Mouse (Mus musculus) ES-CJ7 (cell line): ENCODE data around the gene Scarf1.
A peak's percentile ranks its signal among the peaks of the same experiment; 100 is the strongest.

Source experiments
- DNase-seq: peaks from one replicate; pipeline ENCODE4 v3.0.0; 2011; ENCODE audit warnings: low read depth, low spot score

Gene Scarf1

GRCm38 (mm10) chr11:75537491-75538183 is 24.3 kb downstream of the Scarf1 start:
- DNase-seq, result no peak

DNA sequence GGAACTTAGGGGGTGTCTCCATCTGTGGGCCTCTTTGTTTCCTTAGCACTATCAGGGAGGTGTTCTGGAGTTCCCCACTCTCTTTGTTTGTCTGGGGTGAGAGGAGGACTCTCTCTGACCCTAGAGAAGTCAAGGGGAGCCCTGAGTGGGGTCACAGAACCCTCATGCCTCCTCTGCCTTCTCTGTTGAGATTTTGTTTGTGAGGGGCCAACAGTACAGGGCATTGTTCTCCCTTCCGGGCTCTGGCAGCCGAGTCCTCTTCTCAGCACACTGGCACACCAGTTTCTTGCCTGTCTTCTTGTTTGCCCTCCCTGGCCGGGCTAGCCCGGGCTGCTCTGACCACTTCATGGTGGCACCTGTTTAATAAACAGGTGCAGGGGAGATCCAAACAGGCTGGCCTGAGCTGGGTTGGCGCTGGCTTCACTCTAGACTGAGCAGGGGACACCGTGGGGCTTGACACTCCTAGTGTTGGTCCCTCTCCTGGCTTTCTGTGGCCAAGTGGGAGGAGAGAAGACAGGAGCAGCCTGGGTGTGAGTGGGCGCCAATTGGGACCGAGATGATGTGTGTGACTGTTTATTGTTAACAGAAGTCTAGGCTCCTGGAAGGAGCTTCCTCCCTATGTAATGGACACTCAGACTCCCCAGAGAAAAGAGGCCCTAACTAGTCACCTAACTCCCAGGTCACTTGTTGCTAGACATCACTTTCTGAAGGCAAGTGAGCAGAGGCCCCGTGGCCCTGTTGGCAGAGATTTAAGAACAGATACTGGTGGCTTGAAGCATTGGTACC is 25.0 kb downstream of the Scarf1 start:
- no peak for DNase-seq

- no peak for DNase-seq
Observed at GRCm38 (mm10) chr11:75538970-75539299, 25.6 kb downstream of the Scarf1 start.

DNA sequence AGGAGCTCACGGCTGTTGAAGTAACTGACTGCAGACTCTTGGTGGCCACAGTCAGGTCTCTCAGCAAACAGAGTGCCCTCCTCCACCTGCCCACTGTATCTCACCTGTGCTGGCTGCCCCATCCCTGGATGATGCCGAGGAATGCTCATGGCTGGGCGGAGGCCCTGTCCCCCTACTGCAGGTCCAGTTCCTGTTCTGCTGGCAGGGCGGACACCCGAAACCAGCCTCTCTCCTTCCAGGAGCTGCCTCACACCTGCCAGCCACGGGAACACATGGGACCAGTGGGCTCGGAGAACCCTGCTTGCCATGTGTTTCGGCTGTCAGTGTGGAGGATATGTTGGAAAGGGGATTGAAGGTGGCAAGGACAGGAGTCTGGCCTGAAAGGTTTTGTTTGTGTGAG is 26.9 kb downstream of the Scarf1 start:
- no peak for DNase-seq

GRCm38 (mm10) chr11:75540710-75541581 is 27.6 kb downstream of the Scarf1 start:
- no peak for DNase-seq

GRCm38 (mm10) chr11:75544713-75545112 is 31.4 kb downstream of the Scarf1 start:
- no peak for DNase-seq

DNA sequence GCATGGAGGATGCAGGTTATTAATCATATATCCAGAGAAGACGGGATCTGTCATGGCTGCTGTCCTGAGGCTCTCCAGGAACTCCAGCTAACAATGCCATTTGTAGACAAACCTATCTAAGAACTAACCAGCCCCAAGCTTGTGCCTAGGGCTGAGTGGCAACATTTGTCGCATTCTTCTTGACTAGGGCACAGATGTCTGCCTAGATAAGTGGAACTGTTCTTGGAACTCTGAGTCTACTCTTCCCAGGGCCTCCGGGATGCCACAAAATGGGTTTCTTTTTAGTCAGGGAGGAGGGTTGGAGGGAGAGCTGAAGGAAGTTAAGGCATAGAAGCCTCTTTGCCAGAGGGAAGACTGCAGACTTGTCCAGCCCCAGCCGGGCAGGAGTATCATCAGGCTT is 32.7 kb downstream of the Scarf1 start:
- DNase-seq, result no peak

- DNase-seq, result no peak
Observed at GRCm38 (mm10) chr11:75549658-75550111, 36.3 kb downstream of the Scarf1 start.

GRCm38 (mm10) chr11:75550200-75550946 is 37.0 kb downstream of the Scarf1 start:
- no peak for DNase-seq

DNA sequence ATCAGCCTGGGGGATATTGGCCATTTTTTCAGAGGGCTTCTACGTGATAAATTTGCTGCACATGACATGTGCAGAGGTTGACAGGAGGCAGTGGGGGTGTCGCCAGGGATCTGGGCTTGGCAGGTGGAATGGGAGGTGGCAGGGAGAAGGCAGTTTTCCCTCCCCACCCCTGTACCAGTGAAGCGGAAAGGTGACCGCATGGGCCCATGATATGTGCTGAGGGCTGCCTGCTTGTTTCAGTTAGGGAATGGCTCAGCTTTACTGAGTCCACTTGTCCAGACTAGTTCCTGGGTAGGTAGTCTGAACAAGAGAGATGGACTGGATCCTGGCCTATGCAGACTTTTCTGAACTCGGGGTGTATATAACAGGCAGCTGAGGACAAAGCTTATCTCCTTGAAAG is 38.0 kb downstream of the Scarf1 start:
- no peak for DNase-seq

DNA sequence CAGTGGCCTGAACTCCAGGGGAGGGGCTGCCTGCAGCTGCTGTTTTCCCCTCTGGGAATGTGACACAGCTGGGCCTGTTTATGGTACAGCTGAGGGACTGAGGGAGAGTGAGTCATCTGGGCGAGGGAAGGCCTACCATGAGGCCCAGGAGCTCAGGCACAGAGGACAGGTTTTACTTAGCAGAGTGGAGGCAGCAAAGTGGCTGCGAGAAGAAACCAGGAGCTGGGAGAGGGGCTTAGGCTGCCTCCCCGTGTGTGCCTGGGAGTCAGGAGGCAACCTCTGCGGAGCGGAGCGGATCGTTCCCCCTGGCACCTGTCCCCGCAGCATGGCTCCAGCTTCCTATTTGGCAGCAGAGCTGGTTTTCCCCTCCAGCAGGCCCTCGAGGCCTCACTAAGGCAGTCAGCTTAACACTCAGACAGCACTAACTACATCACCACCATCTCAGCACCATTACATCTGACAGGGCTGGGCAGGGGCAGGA is 38.7 kb downstream of the Scarf1 start:
- no peak for DNase-seq

GRCm38 (mm10) chr11:75552906-75553482 is 39.7 kb downstream of the Scarf1 start:
- no peak for DNase-seq

DNA sequence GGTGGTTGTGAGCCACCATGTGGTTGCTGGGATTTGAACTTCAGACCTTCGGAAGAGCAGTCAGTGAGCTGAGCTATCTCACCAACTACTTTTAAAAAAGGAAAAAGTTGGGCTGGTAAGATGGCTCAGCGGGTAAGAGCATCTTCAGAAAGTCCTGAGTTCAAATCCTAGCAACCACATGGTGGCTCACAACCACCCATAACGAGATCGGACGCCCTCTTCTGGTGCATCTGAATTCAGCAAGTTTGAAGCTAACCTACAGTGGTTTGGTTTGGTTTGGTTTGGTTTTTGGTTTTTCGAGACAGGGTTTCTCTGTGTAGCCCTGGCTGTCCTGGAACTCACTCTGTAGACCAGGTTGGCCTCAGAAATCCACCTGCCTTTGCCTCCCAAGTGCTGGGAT is 42.7 kb downstream of the Scarf1 start:
- peak; percentile 57 for DNase-seq

- DNase-seq, result peak; percentile 65
Observed at GRCm38 (mm10) chr11:75557142-75557541, 43.8 kb downstream of the Scarf1 start.

DNA sequence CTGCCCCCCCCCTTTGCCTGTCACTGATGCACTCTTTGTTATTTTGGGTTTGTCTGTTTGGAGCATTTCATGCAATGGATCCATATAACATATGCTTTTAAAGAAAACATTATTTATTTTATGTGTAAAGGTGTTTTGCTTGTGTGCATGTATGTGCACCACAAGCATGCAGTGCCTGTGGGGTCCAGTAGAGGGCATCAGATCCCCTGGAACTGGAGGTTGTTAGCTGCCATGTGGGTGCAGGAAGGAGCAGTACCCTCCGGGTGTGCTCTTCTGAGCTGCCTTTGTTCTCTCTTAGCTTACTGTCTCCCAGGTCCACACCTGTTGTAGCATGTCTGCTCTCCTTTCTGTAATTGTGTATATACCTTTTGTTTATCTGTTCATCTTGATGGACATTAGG is 44.8 kb downstream of the Scarf1 start:
- DNase-seq, result peak; percentile 87

DNA sequence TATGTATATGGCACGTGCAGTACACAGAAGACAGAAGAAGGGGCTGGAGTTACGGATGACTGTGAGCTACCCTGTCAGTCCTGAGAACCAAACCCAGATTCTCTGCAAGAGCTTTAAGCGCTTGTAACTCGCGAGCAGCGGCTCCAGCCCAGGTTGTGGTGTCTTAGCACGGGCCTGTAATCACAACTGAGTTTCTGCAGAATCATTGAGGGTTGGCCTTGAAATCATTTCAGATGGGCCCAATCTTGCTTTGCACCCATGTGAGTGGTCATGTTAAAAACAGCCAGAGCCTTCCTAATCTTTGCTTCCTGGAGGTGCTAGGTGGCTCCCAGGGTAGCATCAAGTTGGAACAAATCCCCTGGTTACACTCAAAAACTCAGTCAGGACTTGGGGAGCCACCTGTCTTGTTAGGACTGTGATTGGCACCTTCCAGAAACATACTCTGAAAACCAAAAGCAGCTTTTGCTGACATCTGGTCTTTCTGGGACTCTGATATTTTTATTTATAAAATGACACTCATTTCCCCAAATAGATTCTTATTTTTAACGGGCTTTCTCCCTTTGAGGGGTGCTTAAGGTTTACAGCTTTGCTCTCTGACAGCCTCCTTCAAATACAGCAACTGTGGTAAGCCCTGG is 46.6 kb downstream of the Scarf1 start:
- no peak for DNase-seq

DNA sequence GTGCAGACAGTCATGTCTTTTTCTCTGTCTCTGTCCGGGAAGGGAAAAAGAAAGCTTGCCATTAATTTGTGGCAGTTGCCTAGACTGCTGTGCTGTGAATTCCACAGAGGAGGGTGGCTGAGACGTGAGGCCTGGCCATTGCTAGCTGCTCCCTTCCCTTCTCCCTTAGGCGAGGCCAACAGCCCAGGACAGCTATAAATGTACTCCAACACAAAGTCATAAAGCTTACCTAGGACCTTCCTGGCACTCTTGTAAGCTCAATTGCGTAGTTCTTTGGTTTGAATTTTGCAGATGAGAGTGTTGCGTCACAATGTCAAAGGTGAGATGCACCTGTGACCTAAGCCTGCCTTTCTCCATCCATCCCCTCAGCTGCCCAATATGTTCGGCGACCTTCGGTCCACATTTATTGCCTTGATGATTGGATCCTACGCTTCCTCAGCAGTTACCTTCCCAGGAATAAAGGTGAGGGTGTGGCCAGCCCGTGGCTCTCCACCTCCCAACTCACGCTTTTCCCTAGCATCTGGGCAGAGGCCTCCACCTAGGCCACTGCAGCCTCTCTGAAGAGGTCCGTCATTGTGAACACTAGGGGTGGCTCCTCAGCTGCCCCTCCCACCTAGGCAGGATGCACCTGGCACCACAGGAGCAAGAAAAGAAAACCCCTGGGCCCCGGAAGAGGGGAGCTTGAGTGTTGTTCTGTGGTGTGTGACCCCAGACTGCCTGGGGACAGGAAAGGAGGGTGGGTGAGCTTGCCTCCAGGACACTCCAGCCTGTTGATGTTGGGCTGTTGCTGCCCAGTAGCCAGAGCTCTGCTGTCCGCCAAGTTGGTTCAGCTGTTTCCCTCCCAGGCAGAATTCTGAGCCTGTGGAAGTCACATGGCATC is 47.4 kb downstream of the Scarf1 start:
- no peak for DNase-seq

DNA sequence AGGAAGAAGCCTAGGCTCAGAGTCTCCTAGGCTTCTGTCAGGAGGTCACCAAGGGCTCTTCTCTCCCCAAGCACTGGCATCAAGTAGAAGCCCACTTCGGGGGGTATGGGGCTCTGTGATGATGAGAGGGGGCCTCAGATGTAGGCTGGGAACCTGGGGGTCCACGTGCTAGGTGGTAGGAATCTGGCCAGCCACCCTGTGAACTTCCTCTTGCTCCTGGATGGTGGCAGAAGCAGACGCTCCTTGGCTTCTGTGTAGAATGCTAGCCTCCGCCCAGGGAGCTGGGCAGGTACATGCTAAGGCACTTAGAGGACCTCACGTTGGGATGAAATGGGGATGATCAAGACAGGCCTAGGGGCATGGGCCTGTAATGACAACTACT is 48.1 kb downstream of the Scarf1 start:
- no peak for DNase-seq

DNA sequence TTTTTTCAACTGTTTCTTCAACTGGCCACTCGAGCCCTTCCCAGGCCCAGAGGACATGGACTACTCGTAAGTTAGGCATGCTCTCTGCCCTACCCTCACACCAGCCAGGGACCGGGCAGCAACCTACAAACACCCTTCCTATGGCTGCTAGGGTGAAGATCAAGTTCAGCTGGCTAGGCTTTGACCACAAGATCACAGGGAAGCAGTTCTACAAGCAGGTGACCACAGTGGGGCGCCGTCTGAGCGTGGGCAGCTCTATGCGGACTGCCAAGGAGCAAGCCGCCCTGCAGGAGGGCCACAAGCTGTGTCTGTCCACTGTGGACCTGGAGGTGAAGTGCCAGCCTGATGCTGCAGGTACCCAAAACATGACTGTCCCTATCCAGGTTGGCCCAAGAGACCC is 49.5 kb downstream of the Scarf1 start:
- DNase-seq, result no peak
